Mouse (Mus musculus): ENCODE measurements around the gene Armh3.
A peak's percentile ranks its signal among the peaks of the same experiment; 100 is the strongest.

Armh3 gene

GRCm38 (mm10) chr19:45997785-45998693 is at the start of gene Armh3:
TSS of gene Armh3 (minus strand) at chr19:45998488.
- peak; percentile 77 to 88 for DNase-seq (ENCODE audit: low spot score in 2 of 2)

GRCm38 (mm10) chr19:46047426-46047825 is 49.1 kb upstream of the Armh3 start:
- DNase-seq (ENCODE audit: low spot score in 2 of 2), result no peak

GRCm38 (mm10) chr19:46046621-46047025 is 48.3 kb upstream of the Armh3 start:
- DNase-seq (ENCODE audit: low spot score in 2 of 2), result no peak

GRCm38 (mm10) chr19:46045696-46046311 is 47.5 kb upstream of the Armh3 start:
- DNase-seq (ENCODE audit: low spot score in 2 of 2), result peak in 1 of 2 experiments; percentile 39

GRCm38 (mm10) chr19:46044993-46045695 is 46.9 kb upstream of the Armh3 start, which contains the start of gene Ldb1:
TSS of gene Ldb1 (minus strand) at chr19:46045214.
- DNase-seq (ENCODE audit: low spot score in 2 of 2), result peak; percentile 55 to 81

- DNase-seq (ENCODE audit: low spot score in 2 of 2), result no peak
These were observed 46.1 kb upstream of the Armh3 start, which contains the start of gene Pprc1 for GRCm38 (mm10) chr19:46044271-46044992. TSS of gene Pprc1 (plus strand) at chr19:46044886.

- DNase-seq (ENCODE audit: low spot score in 2 of 2), result no peak
These were observed 45.1 kb upstream of the Armh3 start for GRCm38 (mm10) chr19:46043380-46043779.

GRCm38 (mm10) chr19:46042476-46043011 is 44.3 kb upstream of the Armh3 start:
- peak in 1 of 2 experiments; percentile 45 for DNase-seq (ENCODE audit: low spot score in 2 of 2)

- DNase-seq (ENCODE audit: low spot score in 2 of 2), result peak; percentile 73 to 93
These were observed 43.7 kb upstream of the Armh3 start for GRCm38 (mm10) chr19:46041933-46042475.

GRCm38 (mm10) chr19:46041299-46041932 is 43.1 kb upstream of the Armh3 start:
- no peak for DNase-seq (ENCODE audit: low spot score in 2 of 2)

GRCm38 (mm10) chr19:46040149-46040902 is 42.0 kb upstream of the Armh3 start:
- no peak for DNase-seq (ENCODE audit: low spot score in 2 of 2)

- peak; percentile 60 to 82 for DNase-seq (ENCODE audit: low spot score in 2 of 2)
These were observed 41.2 kb upstream of the Armh3 start for GRCm38 (mm10) chr19:46039478-46039877.

GRCm38 (mm10) chr19:46038851-46039260 is 40.6 kb upstream of the Armh3 start:
- no peak for DNase-seq (ENCODE audit: low spot score in 2 of 2)

- no peak for DNase-seq (ENCODE audit: low spot score in 2 of 2)
These were observed 39.9 kb upstream of the Armh3 start for GRCm38 (mm10) chr19:46037925-46038850.

- no peak for DNase-seq (ENCODE audit: low spot score in 2 of 2)
These were observed 39.1 kb upstream of the Armh3 start for GRCm38 (mm10) chr19:46037243-46037924.

- peak in 1 of 2 experiments; percentile 42 for DNase-seq (ENCODE audit: low spot score in 2 of 2)
These were observed 38.4 kb upstream of the Armh3 start for GRCm38 (mm10) chr19:46036477-46037242.

- no peak for DNase-seq (ENCODE audit: low spot score in 2 of 2)
These were observed 37.7 kb upstream of the Armh3 start for GRCm38 (mm10) chr19:46035971-46036370.
